Mouse (Mus musculus) forebrain, embryonic 14.5 days (tissue): ENCODE results near the gene Cmah. TPM values are rescaled to one million over a fixed set of nuclear protein-coding genes. Genes with fewer than 3 reads are reported as not detected.

ENCODE experiments used
- ATAC-seq: fragments of 200-750 bp; cut with Nextera tagmentation; 2 replicates; pipeline ENCODE4 v1.8.0; 2017; ENCODE audit warnings: mild to moderate bottlenecking, moderate library complexity
- DNase-seq: peaks from one replicate; pipeline ENCODE4 v3.0.0-alpha.2; 2015; ENCODE audit warnings: low spot score
- H3K27ac ChIP-seq: fragments of 300-500 bp; sonication (generic); 2 replicates; pipeline ENCODE4 v1.5.1; 2014; ENCODE audit warnings: low read depth, mild to moderate bottlenecking, control low read depth, low read length, moderate library complexity
- H3K27me3 ChIP-seq: fragments of 300-500 bp; sonication (generic); replicated peaks from 2 replicates; pipeline ENCODE4 v1.6.1; 2014; ENCODE audit warnings: low read length, control low read depth, mixed read lengths; ENCODE audit not compliant: control insufficient read depth, insufficient read depth
- H3K36me3 ChIP-seq: fragments of 300-500 bp; sonication (generic); 2 replicates; pipeline ENCODE4 v1.6.1; 2014; ENCODE audit warnings: low read length, control low read depth; ENCODE audit not compliant: control insufficient read depth, insufficient read depth
- H3K4me1 ChIP-seq: fragments of 300-500 bp; sonication (generic); 2 replicates; pipeline ENCODE4 v1.6.1; 2014; ENCODE audit warnings: antibody characterized with exemption, low read length, control low read depth; ENCODE audit not compliant: control insufficient read depth, insufficient read depth
- H3K4me2 ChIP-seq: fragments of 300-500 bp; sonication (generic); 2 replicates; pipeline ENCODE4 v1.6.1; 2014; ENCODE audit warnings: mild to moderate bottlenecking, control low read depth, low read length
- H3K4me3 ChIP-seq: fragments of 300-500 bp; sonication (generic); 2 replicates; pipeline ENCODE4 v1.5.1; 2014; ENCODE audit warnings: low read depth, low read length, control low read depth
- H3K9ac ChIP-seq: fragments of 300-500 bp; sonication (generic); 2 replicates; pipeline ENCODE4 v1.6.1; 2014; ENCODE audit warnings: mild to moderate bottlenecking, low read length, control low read depth, moderate library complexity
- H3K9me3 ChIP-seq: fragments of 300-500 bp; sonication (generic); replicated peaks from 2 replicates; pipeline ENCODE4 v1.6.1; 2016; ENCODE audit warnings: low read length, control low read depth, mixed read lengths; ENCODE audit not compliant: control insufficient read depth
- WGBS: fragments of 180-500 bp; shearing (Covaris S2); extraction: QIAGEN DNeasy Blood & Tissue Kit; methylation state at CpG from one replicate; pipeline ENCODE4 v1.1.7; 2014; 5-methylcytosine and 5-hydroxymethylcytosine counted together
- polyA plus RNA-seq: library from polyadenylated mRNA; unstranded; fragments of >200 nt; fragmentation: Nextera tagmentation; extraction: Ambion mirVana; gene quantifications from 2 replicates; pipeline ENCODE4 v1.2.1, GENCODE M21; 2014

Gene Cmah
- polyA plus RNA-seq, 1 experiment from 2014 or later = 0.20 TPM

DNA sequence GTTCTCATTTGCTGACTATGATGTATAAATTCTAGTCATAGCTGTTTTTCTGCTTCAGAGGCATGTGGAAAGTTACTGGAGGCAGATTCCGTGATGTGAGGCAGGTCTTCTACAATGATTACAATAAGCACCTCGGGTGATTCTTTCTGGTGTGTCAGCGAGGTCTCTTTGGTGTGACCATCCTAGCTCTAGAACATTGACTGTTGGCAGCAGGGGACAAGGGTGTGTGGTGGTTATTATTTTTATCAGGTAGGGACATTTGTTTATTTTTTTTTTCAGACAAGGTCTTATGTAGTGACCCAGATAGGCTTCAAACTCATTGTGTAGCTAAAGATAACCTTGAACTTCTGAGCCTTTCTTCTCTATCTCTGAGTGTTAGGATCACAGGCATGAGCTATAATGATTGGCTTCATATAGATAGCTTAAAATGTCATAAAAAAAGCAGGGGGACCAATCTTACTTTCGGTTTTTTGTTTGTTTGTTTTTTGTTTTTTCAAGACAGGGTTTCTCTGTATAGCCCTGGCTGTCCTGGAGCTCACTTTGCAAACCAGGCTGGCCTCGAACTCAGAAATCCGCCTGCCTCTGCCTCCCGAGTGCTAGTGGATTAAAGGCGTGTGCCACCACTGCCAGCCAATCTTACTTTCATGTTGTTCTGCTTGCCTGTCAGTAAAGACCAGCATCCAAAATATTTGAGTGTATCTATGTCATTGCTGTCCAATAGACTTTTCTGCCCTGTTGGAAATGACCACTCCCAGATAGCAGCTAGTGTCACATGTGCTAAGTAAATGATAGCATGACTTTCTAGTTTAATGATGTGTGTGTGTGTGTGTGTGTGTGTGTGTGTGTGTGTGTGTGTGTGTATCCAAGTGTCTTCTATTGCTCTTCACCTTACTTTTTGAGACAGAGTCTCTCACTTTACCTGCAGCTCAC, 15.9 kb upstream of the Cmah start:
- ATAC-seq (no peak), DNase-seq (no peak)
- no peaks in the 10 kb centered on the region for H3K27me3 ChIP-seq
- WGBS = 89% methylated on average over 8 of the region's 8 CpGs
- no peak overlapping the region for H3K9ac ChIP-seq
- no peak overlapping the region for H3K4me2 ChIP-seq
- H3K27ac ChIP-seq = no peak overlapping the region
- H3K9me3 ChIP-seq = no peaks in the 10 kb centered on the region
- no peak overlapping the region for H3K4me3 ChIP-seq
- no peaks in the 10 kb centered on the region for H3K36me3 ChIP-seq
- no peaks in the 10 kb centered on the region for H3K4me1 ChIP-seq

DNA sequence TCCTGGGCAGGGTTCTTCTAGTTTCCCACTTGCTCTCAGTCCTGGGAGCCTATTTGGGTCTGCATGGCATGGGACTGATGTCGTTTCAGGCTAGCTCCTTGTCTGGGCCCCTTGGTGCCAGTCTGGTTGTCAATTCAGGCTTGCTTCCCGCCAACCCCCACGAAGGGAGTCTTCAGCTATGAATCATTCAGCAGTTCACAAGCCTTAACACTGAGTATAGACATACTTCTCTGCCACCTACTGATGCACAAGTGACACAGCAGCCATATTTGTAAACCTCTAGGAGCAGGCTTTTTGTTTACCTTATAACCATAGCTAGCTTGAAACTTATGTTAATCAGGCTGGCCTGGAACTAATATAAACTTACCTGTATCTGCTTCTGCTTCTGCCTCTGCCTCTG, 10.6 kb upstream of the Cmah start:
- Histone ChIP-seq H3K9ac (no peak overlapping the region), H3K27me3 (no peaks in the 10 kb centered on the region), H3K4me2 (no peak overlapping the region), H3K36me3 (no peaks in the 10 kb centered on the region), H3K4me1 (no peaks in the 10 kb centered on the region), H3K4me3 (no peak overlapping the region), H3K9me3 (no peaks in the 10 kb centered on the region), H3K27ac (no peak overlapping the region)
- 60% methylated on average over 3 of the region's 3 CpGs for WGBS
- ATAC-seq (no peak), DNase-seq (peak; percentile 41)

DNA sequence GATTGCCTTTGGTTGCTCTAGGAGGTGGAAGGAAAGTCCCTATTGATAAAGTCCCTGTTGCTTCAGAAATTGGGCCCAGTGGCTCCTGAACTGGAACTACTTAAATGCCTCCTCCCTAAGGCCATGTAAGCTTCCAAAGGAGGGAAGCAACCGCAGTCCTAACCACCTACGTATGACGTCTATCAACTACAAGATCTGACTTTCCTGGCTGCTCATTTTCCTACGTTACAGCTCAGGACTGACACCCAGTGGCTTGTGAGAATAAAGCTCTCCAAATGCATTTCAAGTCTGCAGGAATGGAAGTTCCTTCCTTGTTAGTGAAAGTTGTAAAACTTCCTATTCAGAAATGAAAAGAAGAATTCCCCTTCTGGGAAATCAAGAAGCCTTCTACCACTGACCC, 8.6 kb upstream of the Cmah start:
- H3K4me3 ChIP-seq = no peak overlapping the region
- no peak overlapping the region for H3K4me2 ChIP-seq
- no peaks in the 10 kb centered on the region for H3K36me3 ChIP-seq
- no peaks in the 10 kb centered on the region for H3K9me3 ChIP-seq
- H3K27ac ChIP-seq = no peak overlapping the region
- DNase-seq (peak; percentile 71), ATAC-seq (no peak)
- H3K4me1 ChIP-seq = no peaks in the 10 kb centered on the region
- 37% methylated on average over 4 of the region's 4 CpGs for whole genome bisulfite sequencing
- H3K27me3 ChIP-seq = no peaks in the 10 kb centered on the region
- no peak overlapping the region for H3K9ac ChIP-seq

DNA sequence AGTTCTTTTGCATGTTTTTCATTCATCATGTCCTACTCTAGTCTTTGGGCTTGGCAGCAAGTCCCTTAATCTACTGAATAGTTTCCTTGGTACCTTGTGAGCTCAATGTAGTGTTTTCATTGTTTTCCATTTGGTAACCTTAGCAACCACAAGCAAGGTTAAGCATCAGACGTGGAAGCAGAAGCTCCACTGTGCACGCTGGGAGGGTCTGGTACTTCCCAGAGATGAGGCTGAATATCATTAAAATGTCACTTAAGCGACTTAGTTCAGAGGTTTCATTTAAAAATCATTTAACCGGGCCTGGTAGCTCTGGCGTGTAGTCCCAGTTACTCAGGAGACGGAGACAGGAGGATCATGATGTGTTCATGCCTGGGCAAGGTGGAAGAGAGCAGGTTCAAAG, 5.9 kb upstream of the Cmah start:
- Histone ChIP-seq H3K27me3 (no peaks in the 10 kb centered on the region), H3K4me3 (no peak overlapping the region), H3K36me3 (no peaks in the 10 kb centered on the region), H3K9ac (no peak overlapping the region), H3K9me3 (no peaks in the 10 kb centered on the region), H3K4me1 (no peaks in the 10 kb centered on the region), H3K27ac (no peak overlapping the region), H3K4me2 (no peak overlapping the region)
- DNase-seq (no peak), ATAC-seq (no peak)
- WGBS = 61% methylated on average over 6 of the region's 6 CpGs

DNA sequence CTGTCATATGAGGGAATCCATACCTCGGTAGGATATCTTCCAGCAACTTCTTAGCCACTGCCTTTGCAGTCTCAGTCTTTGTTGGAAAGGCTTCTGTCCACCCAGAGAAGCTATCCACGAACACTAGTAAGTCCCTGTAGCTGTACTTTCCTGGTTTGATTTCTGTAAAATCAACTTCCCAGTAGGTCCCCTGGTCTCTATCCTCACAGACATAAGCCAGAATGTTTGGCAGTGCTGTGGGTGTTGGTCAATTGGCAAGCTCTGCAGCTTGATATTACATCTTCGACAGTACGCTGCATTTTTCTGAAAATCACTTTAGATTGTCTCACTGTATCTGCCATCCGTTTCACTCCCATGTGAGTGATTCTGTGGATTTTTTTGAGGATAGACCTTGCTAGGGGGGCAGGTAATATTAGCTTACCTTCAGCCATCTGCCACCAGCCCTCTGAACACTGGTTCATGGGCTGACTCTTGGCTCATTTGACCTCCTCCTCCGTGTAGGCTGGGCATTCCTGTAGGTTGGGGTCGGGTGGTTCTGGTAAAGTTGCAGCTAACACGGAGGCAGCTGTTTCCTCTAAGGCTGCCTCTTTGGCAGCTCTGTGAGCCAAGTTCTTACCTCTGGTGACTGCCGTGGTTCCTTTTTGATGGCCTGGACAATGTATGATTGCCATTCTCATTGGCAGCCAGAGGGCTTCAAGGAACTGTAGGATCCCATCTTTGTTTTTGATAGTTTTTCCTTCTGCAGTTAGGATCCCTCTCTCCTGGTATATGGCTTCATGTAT, 1.0 kb downstream of the Cmah start:
- no peak for ATAC-seq
- Histone ChIP-seq H3K9ac (no peak overlapping the region), H3K9me3 (no peaks in the 10 kb centered on the region), H3K36me3 (no peaks in the 10 kb centered on the region), H3K4me2 (no peak overlapping the region), H3K27me3 (no peaks in the 10 kb centered on the region), H3K4me3 (no peak overlapping the region), H3K4me1 (no peaks in the 10 kb centered on the region), H3K27ac (no peak overlapping the region)
- no peak for DNase-seq
- 87% methylated on average over 9 of the region's 9 CpGs for WGBS

DNA sequence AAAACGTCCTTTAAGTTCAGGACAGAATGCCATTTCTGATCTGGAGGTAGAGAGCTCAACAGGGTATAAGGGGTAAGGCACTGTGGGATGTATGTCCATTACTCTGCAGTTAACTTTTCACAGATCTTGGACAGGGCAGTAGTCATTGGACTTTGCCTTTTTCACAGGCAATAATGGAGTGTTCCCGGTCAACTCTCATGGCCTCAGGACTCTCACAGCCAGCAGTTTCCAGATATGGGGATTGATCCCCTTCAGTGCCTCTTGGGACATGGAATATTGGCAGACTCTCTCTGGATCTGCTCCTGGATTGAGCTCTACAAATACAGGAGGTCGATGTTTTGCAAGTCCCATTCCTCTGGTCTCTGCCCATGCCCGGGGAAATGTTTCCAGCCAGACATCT, 2.9 kb downstream of the Cmah start:
- ATAC-seq (no peak), DNase-seq (no peak)

DNA sequence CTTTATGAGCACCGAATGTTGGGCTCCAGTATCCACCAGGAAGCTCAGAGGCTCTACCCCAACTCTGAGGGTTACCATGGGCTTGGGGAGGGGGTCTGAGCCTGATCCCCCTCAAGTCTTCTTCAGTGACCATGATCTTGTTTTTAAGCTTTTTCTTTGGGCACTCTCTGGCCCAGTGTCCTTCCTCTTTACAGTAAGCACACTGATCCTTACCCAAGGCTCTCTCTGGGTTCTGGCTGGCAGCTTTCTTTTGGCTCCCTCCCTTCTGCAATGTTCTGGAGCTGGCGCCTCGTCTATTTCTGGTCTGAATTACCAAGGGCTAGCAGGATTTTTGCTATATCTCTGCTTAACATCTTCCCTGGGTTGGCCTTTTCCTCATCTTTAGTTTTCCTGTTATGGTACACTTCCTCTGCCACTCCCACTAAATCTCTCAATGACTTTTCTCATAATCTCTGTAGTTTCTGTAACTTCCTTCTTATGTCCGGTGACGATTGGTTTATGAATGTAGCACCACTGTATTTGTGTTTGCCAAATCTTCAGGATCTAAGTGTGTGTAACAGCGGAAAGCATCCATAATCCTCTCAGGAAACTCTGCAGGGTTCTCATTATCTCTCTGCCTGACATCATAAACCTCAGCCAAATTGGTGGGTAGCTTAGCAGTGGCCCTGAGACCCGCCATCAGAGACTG, 3.8 kb downstream of the Cmah start:
- no peaks in the 10 kb centered on the region for H3K9me3 ChIP-seq
- no peak overlapping the region for H3K9ac ChIP-seq
- no peak for ATAC-seq
- no peaks in the 10 kb centered on the region for H3K27me3 ChIP-seq
- no peak overlapping the region for H3K4me2 ChIP-seq
- no peaks in the 10 kb centered on the region for H3K4me1 ChIP-seq
- H3K27ac ChIP-seq = no peak overlapping the region
- H3K36me3 ChIP-seq = no peaks in the 10 kb centered on the region
- no peak overlapping the region for H3K4me3 ChIP-seq
- WGBS = 79% methylated on average over 7 of the region's 7 CpGs
- no peak for DNase-seq

More for the DNA sequence above, 2.9 kb downstream of the Cmah start:
- no peaks in the 10 kb centered on the region for H3K27me3 ChIP-seq
- H3K4me2 ChIP-seq = no peak overlapping the region
- no peak overlapping the region for H3K4me3 ChIP-seq
- H3K27ac ChIP-seq = no peak overlapping the region
- WGBS = 81% methylated on average over 4 of the region's 4 CpGs
- H3K9me3 ChIP-seq = no peaks in the 10 kb centered on the region
- no peaks in the 10 kb centered on the region for H3K36me3 ChIP-seq
- H3K9ac ChIP-seq = no peak overlapping the region
- no peaks in the 10 kb centered on the region for H3K4me1 ChIP-seq

DNA sequence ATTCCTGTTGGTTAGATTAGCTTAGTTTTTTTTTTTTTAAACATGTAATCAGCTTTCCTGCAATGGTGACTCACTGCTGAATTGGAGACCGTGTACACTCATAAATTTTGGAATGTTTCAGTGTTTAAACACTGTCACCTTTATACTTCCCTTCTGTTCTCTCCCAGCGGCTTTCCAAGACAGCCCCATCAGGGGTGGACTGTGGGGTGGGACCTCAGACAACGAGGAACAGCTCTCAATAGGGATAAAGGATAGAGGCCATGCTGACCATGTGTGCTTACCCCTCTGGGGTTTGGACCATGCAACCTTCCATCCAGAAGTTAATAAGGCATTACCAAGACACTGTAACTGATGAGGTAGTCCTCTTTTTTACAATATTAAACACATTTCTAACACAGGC, 5.3 kb downstream of the Cmah start:
- ATAC-seq (no peak), DNase-seq (no peak)
- Histone ChIP-seq H3K27me3 (no peaks in the 10 kb centered on the region), H3K9me3 (no peaks in the 10 kb centered on the region), H3K9ac (no peak overlapping the region), H3K4me3 (no peak overlapping the region), H3K27ac (no peak overlapping the region), H3K4me1 (no peaks in the 10 kb centered on the region), H3K4me2 (no peak overlapping the region), H3K36me3 (no peaks in the 10 kb centered on the region)
- 53% methylated on average over 3 of the region's 3 CpGs for WGBS
